Mouse (Mus musculus): ENCODE measurements around the gene Rasgrp2. TPM values are rescaled to one million over a fixed set of nuclear protein-coding genes. Genes with fewer than 3 reads are reported as not detected.

The Rasgrp2 gene
- total and polyA plus RNA-seq, 3 experiments: 176 to 233 TPM; not detected in 1

DNA sequence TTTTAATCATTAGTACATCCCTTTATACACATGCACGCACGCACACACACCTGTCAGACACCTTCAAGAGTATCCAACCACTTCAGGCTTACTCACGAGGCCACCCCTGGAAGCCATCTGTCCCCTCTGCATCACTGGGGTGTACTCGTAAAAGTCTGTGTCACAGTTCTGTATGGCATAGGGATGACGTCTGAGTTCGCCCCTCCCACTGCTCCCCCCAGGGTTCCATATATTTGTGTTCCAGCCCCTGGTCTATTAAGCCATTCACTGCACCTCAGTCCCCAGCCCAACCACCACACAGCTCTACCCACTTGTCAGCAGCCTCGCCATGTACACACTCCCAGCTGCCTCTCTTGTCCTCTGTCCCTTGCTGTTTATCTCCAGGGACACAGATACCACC, 22.9 kb downstream of the Rasgrp2 start:
- Histone ChIP-seq H3K4me1 (ENCODE audit: control insufficient read depth in 1 of 2, insufficient read depth in 2 of 2, low read length in 2 of 2) (no peaks in the 10 kb centered on the region), H3K27ac (ENCODE audit: control insufficient read depth, low read depth, low read length) (no peak overlapping the region), H3K9ac (ENCODE audit: control insufficient read depth, low read depth, low read length, poor library complexity, severe bottlenecking) (no peak overlapping the region), H3K79me2 (ENCODE audit: control insufficient read depth, insufficient read depth, low read length, poor library complexity) (no peaks in the 10 kb centered on the region), H3K4me3 (ENCODE audit: control insufficient read depth in 1 of 2, insufficient read depth in 1 of 2, low read depth in 2 of 2, low read length in 2 of 2) (no peak overlapping the region), H3K9me3 (replicated peaks; ENCODE audit: insufficient read depth, low read length) (no peaks in the 10 kb centered on the region), H3K27me3 (ENCODE audit: control insufficient read depth in 1 of 2, insufficient read depth in 2 of 2, low read length in 2 of 2) (no peaks in the 10 kb centered on the region), H3K36me3 (ENCODE audit: control insufficient read depth in 1 of 2, insufficient read depth in 2 of 2, low read length in 2 of 2) (no peaks in the 10 kb centered on the region)
- TF ChIP-seq MYC (IDR thresholded peaks at IDR 0.05; ENCODE audit: low read depth, low read length) (no peak), GATA1 (IDR thresholded peaks at IDR 0.05; ENCODE audit: low read depth, low read length) (no peak), HCFC1 (IDR thresholded peaks at IDR 0.05; ENCODE audit: low read depth, low read length) (no peak), SMC3 (IDR thresholded peaks at IDR 0.05; ENCODE audit: low read depth, low read length) (no peak), CHD2 (IDR thresholded peaks at IDR 0.05; ENCODE audit: low read length) (no peak), TAL1 (IDR thresholded peaks at IDR 0.05; ENCODE audit: low read length) (no peak), CHD1 (IDR thresholded peaks at IDR 0.05; ENCODE audit: low read depth, low read length) (no peak), GABPA (IDR thresholded peaks at IDR 0.05; ENCODE audit: low read depth, low read length) (no peak), MAZ (IDR thresholded peaks at IDR 0.05; ENCODE audit: low read depth, low read length) (no peak), EP300 (IDR thresholded peaks at IDR 0.05; ENCODE audit: low read depth in 1 of 2, low read length in 2 of 2) (no peak), MAX (IDR thresholded peaks at IDR 0.05; ENCODE audit: low read length) (no peak), TCF12 (IDR thresholded peaks at IDR 0.05; ENCODE audit: low read depth, low read length) (no peak), NRF1 (IDR thresholded peaks at IDR 0.05; ENCODE audit: insufficient read depth, low read depth, low read length, poor library complexity, severe bottlenecking) (no peak), USF2 (IDR thresholded peaks at IDR 0.05; ENCODE audit: borderline replicate concordance in 1 of 2, insufficient read depth in 1 of 2, low read depth in 1 of 2, low read length in 2 of 2) (no peak), USF1 (IDR thresholded peaks at IDR 0.05; ENCODE audit: low read depth, low read length) (no peak), MXI1 (IDR thresholded peaks at IDR 0.05; ENCODE audit: low read depth, low read length) (no peak), CTCF (IDR thresholded peaks at IDR 0.05 in 2 of 3, conservative IDR thresholded peaks at IDR 0.05 in 1 of 3; ENCODE audit: control insufficient read depth in 1 of 3, insufficient read depth in 1 of 3, low read depth in 2 of 3, low read length in 3 of 3, poor library complexity in 1 of 3, severe bottlenecking in 1 of 3) (no peak)
- DNase-seq (ENCODE audit: low read depth, low spot score): no peak

DNA sequence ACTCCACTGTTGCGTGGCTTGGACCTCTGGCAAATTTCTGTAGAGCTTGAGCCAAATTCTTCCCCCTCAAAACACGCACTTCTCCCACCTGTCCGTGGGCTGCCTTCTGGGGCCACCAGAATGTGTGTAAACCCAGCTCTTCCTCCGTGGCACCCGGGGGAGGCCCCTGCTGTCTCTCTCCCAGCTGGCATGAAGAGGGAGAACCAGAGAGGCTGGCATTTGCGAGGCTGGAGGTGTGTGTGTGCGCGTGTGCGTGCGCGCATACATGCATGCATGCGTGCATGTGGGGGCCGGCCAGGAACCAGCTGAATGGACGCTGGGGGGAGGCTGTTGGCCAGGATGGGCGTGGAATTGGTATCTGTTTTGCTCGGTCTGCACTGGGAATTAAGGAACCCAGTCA, 24.1 kb downstream of the Rasgrp2 start:
- Histone ChIP-seq H3K27ac (ENCODE audit: control insufficient read depth, low read depth, low read length) (no peak overlapping the region), H3K9ac (ENCODE audit: control insufficient read depth, low read depth, low read length, poor library complexity, severe bottlenecking) (no peak overlapping the region), H3K4me1 (ENCODE audit: control insufficient read depth in 1 of 2, insufficient read depth in 2 of 2, low read length in 2 of 2) (no peaks in the 10 kb centered on the region), H3K9me3 (replicated peaks; ENCODE audit: insufficient read depth, low read length) (no peaks in the 10 kb centered on the region), H3K4me3 (ENCODE audit: control insufficient read depth in 1 of 2, insufficient read depth in 1 of 2, low read depth in 2 of 2, low read length in 2 of 2) (no peak overlapping the region), H3K27me3 (ENCODE audit: control insufficient read depth in 1 of 2, insufficient read depth in 2 of 2, low read length in 2 of 2) (no peaks in the 10 kb centered on the region), H3K79me2 (ENCODE audit: control insufficient read depth, insufficient read depth, low read length, poor library complexity) (no peaks in the 10 kb centered on the region), H3K36me3 (ENCODE audit: control insufficient read depth in 1 of 2, insufficient read depth in 2 of 2, low read length in 2 of 2) (no peaks in the 10 kb centered on the region)
- TF ChIP-seq GABPA (IDR thresholded peaks at IDR 0.05; ENCODE audit: low read depth, low read length) (no peak), NELFE (IDR thresholded peaks at IDR 0.05; ENCODE audit: low read depth, low read length) (no peak), UBTF (IDR thresholded peaks at IDR 0.05; ENCODE audit: borderline replicate concordance, insufficient read depth, low read depth, low read length) (no peak), NRF1 (IDR thresholded peaks at IDR 0.05; ENCODE audit: insufficient read depth, low read depth, low read length, poor library complexity, severe bottlenecking) (no peak), MXI1 (IDR thresholded peaks at IDR 0.05; ENCODE audit: low read depth, low read length) (no peak), TAL1 (IDR thresholded peaks at IDR 0.05; ENCODE audit: low read length) (no peak), KAT2A (conservative IDR thresholded peaks at IDR 0.05; ENCODE audit: low read depth, low read length) (no peak), POLR2AphosphoS5 (IDR thresholded peaks at IDR 0.05; ENCODE audit: borderline replicate concordance, low read depth, low read length) (no peak), MAFK (IDR thresholded peaks at IDR 0.05; ENCODE audit: borderline replicate concordance, low read depth, low read length) (no peak), ELF1 (IDR thresholded peaks at IDR 0.05; ENCODE audit: low read depth, low read length) (no peak)
- DNase-seq (ENCODE audit: low read depth, low spot score): no peak
